Mouse (Mus musculus) limb, embryonic 13.5 days (tissue): ENCODE data around the gene Gm45623. TPM values are rescaled to one million over a fixed set of nuclear protein-coding genes. Genes with fewer than 3 reads are reported as not detected.

ENCODE experiments used
- ATAC-seq: fragments of 200-750 bp; cut with Nextera tagmentation; 2 replicates; pipeline ENCODE4 v1.8.0; 2017; ENCODE audit warnings: low read depth, moderate number of reproducible peaks, moderate TSS enrichment; ENCODE audit not compliant: low FRiP score
- H3K27ac ChIP-seq: fragments of 300-500 bp; sonication (generic); 2 replicates; pipeline ENCODE4 v1.5.1; 2015; ENCODE audit warnings: inconsistent platforms, mild to moderate bottlenecking, moderate library complexity
- H3K27me3 ChIP-seq: fragments of 300-500 bp; sonication (generic); 2 replicates; pipeline ENCODE4 v1.6.1; 2015; ENCODE audit warnings: mild to moderate bottlenecking, inconsistent platforms
- H3K36me3 ChIP-seq: fragments of 300-500 bp; sonication (generic); 2 replicates; pipeline ENCODE4 v1.6.1; 2015; ENCODE audit warnings: inconsistent platforms, mild to moderate bottlenecking, moderate library complexity
- H3K4me1 ChIP-seq: fragments of 300-500 bp; sonication (generic); 2 replicates; pipeline ENCODE4 v1.6.1; 2015; ENCODE audit warnings: inconsistent platforms
- H3K4me2 ChIP-seq: fragments of 300-500 bp; sonication (generic); replicated peaks from 2 replicates; pipeline ENCODE4 v1.6.1; 2015; ENCODE audit warnings: inconsistent platforms, mild to moderate bottlenecking, moderate library complexity
- H3K4me3 ChIP-seq: fragments of 300-500 bp; sonication (generic); 2 replicates; pipeline ENCODE4 v1.5.1; 2015; ENCODE audit warnings: moderate library complexity, mild to moderate bottlenecking, inconsistent platforms
- H3K9ac ChIP-seq: fragments of 300-500 bp; sonication (generic); 2 replicates; pipeline ENCODE4 v1.6.1; 2015; ENCODE audit warnings: mild to moderate bottlenecking, inconsistent platforms
- H3K9me3 ChIP-seq: fragments of 300-500 bp; sonication (generic); 2 replicates; pipeline ENCODE4 v1.6.1; 2016; ENCODE audit warnings: inconsistent platforms
- WGBS: fragments of 180-500 bp; shearing (Covaris S2); methylation state at CpG from one replicate; pipeline ENCODE4 v1.1.7; 2015; 5-methylcytosine and 5-hydroxymethylcytosine counted together
- polyA plus RNA-seq: library from polyadenylated mRNA; unstranded; fragments of >200 nt; fragmentation: Nextera tagmentation; extraction: Ambion mirVana; gene quantifications from 2 replicates; pipeline ENCODE4 v1.2.1, GENCODE M21; 2015

Gm45623 gene
- polyA plus RNA-seq, 1 experiment from 2014 or later: 0.10 TPM

DNA sequence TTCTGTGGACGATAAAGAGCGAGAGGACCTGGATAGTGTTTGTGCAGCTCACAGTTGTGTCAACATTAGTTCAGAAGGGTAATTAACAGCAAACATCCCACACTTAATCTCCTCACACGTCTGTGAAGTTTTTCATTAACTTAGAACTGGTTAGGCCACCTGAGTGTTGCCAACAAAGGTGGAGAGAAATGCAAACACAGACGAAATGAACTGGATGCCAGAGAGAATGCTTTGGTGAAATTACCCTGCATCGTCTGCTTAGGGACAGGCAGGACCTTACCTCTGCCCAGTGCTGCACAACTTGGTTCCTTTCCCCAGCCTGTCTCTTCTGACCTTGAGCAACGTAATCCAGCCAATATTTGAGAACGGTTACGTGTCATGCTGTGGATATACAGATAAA lies 6.1 kb downstream of the Gm45623 start:
- WGBS: 59% methylated on average over 8 of the region's 8 CpGs
- Histone ChIP-seq H3K9ac (no peak overlapping the region), H3K4me2 (no peak overlapping the region), H3K27me3 (peaks cover 28% of the 10 kb centered on the region), H3K4me1 (peaks cover 12% of the 10 kb centered on the region), H3K27ac (no peak overlapping the region), H3K9me3 (no peaks in the 10 kb centered on the region), H3K36me3 (peaks cover 7% of the 10 kb centered on the region), H3K4me3 (no peak overlapping the region)
- ATAC-seq: no peak

DNA sequence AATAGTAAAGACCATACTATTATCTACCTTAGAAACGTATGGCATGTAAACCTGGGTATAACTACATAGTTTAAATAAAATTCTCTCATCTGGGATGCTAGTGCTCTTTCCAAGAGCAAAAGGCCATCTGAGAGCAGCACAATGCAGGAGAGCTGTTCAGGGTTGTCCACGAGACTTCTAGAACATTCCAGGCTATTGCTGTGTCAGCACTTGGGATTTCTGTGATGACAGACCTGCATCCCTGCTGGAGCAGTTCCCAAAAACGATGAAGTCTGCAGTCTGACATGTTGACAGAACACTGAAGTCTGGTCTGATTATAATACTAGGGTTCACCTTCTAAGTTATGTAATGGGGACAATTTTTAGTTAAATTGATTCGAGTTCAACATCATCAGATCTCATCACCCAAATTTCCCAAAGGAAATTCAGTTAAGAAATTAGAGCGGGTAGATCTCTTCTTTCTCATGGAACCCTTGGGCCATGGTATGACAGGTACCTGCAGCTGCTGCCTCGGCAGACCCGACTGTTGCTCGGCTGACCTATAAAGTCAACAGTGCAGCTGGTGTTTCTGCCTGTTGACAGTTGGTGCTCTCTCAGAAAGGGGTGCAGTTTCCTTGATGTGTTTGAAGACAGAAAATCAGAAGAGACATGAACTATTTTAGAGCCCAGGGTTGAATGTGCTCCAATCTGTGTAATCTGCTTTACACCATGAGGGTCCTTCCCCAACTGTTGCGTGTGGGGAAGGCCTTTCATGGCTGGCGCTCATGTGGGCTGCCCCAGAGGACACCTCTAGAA lies 6.7 kb downstream of the Gm45623 start:
- Histone ChIP-seq H3K36me3 (peaks cover 9% of the 10 kb centered on the region), H3K27ac (no peak overlapping the region), H3K27me3 (peaks cover 22% of the 10 kb centered on the region), H3K9ac (no peak overlapping the region), H3K4me3 (no peak overlapping the region), H3K4me2 (no peak overlapping the region), H3K9me3 (no peaks in the 10 kb centered on the region), H3K4me1 (peaks cover 6% of the 10 kb centered on the region; the same call in 1 of the 2 replicates)
- WGBS: 73% methylated on average over 10 of the region's 10 CpGs
- ATAC-seq: no peak

DNA sequence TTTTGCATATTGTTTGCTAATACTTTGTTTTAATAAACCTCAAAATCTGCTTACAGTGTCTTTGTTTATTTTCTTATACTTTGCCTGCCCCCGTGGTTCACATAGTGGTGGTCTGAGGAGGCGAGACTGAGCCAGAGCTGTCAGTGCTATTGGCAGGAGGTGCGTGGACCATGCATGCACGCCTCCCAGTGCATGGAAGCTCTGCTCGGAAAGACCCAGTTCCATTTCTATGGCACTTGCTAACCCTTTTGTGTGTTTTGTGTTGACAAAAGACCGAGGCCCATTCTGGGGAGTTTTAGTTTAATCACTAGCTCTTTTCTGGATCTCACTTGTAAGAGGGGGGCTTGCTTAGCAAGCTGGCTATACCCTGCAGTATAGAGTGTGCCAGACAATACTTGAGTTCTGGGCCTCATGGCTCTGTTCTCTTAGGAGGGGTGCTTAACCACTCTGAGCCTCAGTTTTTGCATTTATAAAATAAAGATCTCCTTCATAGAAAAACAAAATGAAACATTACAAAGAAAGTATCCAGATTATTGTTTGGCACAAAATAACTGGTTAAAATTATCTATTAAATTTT lies 11.2 kb downstream of the Gm45623 start:
- ATAC-seq: no peak
- H3K9ac ChIP-seq: no peak overlapping the region
- WGBS: 92% methylated on average over 6 of the region's 6 CpGs
- no peak overlapping the region for H3K4me3 ChIP-seq
- H3K36me3 ChIP-seq: peaks cover 48% of the 10 kb centered on the region
- H3K4me2 ChIP-seq: no peak overlapping the region
- peaks cover 2% of the 10 kb centered on the region; the same call in 1 of the 2 replicates for H3K4me1 ChIP-seq
- H3K27me3 ChIP-seq: no peaks in the 10 kb centered on the region
- no peaks in the 10 kb centered on the region for H3K9me3 ChIP-seq
- H3K27ac ChIP-seq: no peak overlapping the region

DNA sequence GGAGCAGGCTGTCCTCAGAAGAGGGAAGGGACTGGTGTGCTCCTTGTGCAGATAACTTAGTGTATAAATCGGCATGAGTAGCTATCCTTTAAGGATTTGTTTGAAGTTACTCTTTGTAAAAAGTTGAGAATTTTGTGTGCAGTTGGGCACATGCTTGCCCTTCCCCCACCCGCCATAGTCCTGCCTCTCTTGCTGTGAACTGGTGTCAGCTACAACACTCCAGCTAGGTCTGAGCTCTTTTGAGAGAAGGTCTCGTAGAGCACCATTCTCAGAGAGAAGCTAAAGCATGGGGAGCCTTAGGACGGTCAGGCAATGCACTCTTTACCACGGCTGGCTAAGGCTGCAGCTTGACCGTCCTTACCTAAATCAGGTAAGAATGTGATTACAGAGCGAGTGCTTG lies 11.9 kb downstream of the Gm45623 start:
- no peak overlapping the region for H3K27ac ChIP-seq
- no peaks in the 10 kb centered on the region for H3K27me3 ChIP-seq
- no peak overlapping the region for H3K9ac ChIP-seq
- no peak for ATAC-seq
- no peak overlapping the region for H3K4me2 ChIP-seq
- no peak overlapping the region for H3K4me3 ChIP-seq
- no peaks in the 10 kb centered on the region for H3K9me3 ChIP-seq
- peaks cover 54% of the 10 kb centered on the region for H3K36me3 ChIP-seq
- 86% methylated on average over 7 of the region's 7 CpGs for WGBS
- H3K4me1 ChIP-seq: peaks cover 2% of the 10 kb centered on the region; the same call in 1 of the 2 replicates

DNA sequence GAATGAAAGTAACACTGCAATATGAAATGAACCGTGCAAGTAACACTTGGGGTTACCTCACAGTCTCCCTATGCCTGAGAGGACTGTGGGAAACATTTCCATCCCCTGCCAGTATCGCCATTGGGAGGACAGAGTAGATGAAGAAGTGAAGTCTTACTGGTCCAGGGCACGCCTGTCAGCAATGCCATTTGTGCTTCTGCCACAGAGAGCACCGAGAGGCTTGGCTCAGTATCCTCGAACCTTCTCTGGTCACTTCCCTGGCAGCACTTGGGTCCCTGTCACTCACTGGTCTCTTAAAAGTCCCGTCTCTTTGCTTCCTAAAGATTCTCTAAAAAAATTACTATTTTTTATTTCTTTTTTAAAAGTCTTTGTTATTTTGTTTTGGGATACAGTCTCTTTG lies 13.1 kb downstream of the Gm45623 start:
- H3K4me1 ChIP-seq: peaks cover 2% of the 10 kb centered on the region; the same call in 1 of the 2 replicates
- H3K27me3 ChIP-seq: no peaks in the 10 kb centered on the region
- peaks cover 64% of the 10 kb centered on the region for H3K36me3 ChIP-seq
- H3K9ac ChIP-seq: no peak overlapping the region
- H3K4me3 ChIP-seq: no peak overlapping the region
- 85% methylated on average over 6 of the region's 6 CpGs for WGBS
- H3K27ac ChIP-seq: no peak overlapping the region
- no peaks in the 10 kb centered on the region for H3K9me3 ChIP-seq
- no peak for ATAC-seq
- no peak overlapping the region for H3K4me2 ChIP-seq

DNA sequence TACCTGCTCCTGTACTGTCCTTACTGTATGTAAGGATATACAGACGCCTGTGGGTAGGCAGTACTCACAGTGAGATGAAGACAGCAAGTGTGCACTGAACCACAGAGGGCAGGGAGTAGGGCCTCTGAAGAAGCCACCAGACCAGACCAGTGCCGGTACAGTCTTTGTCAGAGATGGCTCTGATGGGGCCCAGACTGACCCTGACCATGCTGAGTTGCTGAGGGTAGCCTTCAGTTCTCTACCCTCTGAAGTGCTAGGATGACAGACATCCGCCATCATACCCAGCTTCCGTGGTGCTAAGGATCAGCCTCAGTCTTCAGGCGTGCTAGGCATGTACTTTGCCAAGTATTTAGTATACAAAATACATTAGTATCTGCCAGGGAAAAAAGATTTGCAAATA lies 14.1 kb downstream of the Gm45623 start:
- H3K36me3 ChIP-seq: peaks cover 71% of the 10 kb centered on the region
- no peak overlapping the region for H3K4me2 ChIP-seq
- no peak overlapping the region for H3K4me3 ChIP-seq
- no peak overlapping the region for H3K27ac ChIP-seq
- H3K27me3 ChIP-seq: no peaks in the 10 kb centered on the region
- 94% methylated on average over 5 of the region's 5 CpGs for whole genome bisulfite sequencing
- no peak for ATAC-seq
- H3K4me1 ChIP-seq: peaks cover 2% of the 10 kb centered on the region; the same call in 1 of the 2 replicates
- no peaks in the 10 kb centered on the region for H3K9me3 ChIP-seq
- no peak overlapping the region for H3K9ac ChIP-seq

DNA sequence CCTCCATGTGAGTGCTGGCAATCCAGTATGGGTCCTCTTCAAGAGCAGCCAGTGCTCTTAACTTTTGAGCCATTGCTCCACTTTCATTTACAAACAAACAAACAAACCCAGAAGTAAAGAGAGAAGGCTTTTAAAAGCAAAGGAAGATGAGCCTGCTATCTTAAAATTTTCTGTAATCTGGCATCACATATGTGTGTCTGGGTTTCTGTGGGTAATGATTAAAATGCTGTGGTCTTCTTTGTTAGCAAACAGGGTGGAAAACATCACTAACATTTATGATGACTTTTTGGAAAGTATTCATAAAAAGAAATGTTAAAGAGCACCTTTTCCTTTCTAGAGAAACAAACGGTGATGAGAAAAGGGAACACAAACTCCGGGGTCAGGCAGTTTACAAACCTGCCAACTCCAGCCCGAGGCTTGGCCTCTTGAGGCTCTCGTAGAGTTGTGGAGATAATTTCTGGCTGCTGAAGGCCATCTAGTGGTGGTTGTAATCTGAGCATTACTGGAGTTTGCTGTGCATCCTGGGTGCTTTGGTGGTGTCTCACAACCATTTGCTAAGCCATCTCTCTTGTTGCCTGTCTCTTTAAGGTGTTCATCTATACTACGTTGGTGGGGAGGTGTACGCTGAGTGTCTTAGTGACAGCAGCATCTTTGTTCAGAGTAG lies 18.3 kb downstream of the Gm45623 start:
- no peak for ATAC-seq
- Histone ChIP-seq H3K4me3 (no peak overlapping the region), H3K27ac (no peak overlapping the region), H3K4me2 (no peak overlapping the region), H3K27me3 (no peaks in the 10 kb centered on the region), H3K4me1 (no peaks in the 10 kb centered on the region), H3K9me3 (no peaks in the 10 kb centered on the region), H3K9ac (no peak overlapping the region), H3K36me3 (peaks cover 86% of the 10 kb centered on the region)
- 59% methylated on average over 6 of the region's 6 CpGs for WGBS

DNA sequence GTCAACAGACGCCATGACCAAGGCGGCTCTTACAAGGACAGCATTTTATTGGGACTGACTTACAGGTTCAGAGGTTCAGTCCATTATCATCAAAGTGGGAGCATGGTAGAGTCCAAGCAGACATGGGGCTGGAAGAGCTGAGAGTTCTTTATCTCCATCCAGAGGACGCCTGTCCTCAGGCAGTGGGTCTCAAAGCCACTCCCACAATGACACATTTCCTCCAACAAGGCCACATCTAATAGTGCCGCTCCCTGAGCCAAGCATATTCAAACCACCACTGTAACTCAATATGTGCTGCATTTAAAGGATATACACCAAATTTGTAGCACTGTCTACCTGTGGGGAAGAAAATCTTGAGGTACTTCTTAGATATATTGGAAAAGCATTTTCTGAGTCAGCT lies 19.0 kb downstream of the Gm45623 start:
- 89% methylated on average over 4 of the region's 4 CpGs for WGBS
- no peaks in the 10 kb centered on the region for H3K4me1 ChIP-seq

DNA sequence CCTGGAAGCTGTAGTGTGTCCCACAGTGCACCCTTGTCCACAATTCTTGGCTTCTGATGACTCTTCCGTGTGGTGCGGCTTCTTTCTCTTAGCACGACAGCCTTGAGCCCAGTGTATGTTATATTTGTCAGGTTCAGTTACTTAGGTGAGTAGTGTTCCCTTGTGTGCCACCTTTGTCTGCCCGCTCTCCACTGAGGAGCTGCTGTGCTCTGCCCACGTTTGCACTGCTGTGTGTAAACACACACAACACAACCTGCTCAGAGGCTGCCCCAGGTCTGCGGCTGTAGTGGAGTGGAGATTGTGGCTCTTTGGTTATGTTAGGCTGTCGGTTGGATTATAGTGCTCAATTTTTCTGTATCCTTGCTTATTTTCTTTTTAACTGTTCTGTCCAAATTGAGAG lies 24.6 kb downstream of the Gm45623 start:
- Histone ChIP-seq H3K9ac (no peak overlapping the region), H3K9me3 (no peaks in the 10 kb centered on the region), H3K27ac (no peak overlapping the region), H3K4me2 (no peak overlapping the region), H3K4me3 (no peak overlapping the region), H3K4me1 (no peaks in the 10 kb centered on the region), H3K27me3 (no peaks in the 10 kb centered on the region), H3K36me3 (peaks cover 91% of the 10 kb centered on the region)
- ATAC-seq: no peak
- WGBS: 96% methylated on average over 7 of the region's 7 CpGs

More for the DNA sequence above, 19.0 kb downstream of the Gm45623 start:
- Histone ChIP-seq H3K27me3 (no peaks in the 10 kb centered on the region), H3K4me3 (no peak overlapping the region), H3K27ac (no peak overlapping the region), H3K9me3 (no peaks in the 10 kb centered on the region), H3K36me3 (peaks cover 87% of the 10 kb centered on the region), H3K4me2 (no peak overlapping the region), H3K9ac (no peak overlapping the region)
- ATAC-seq: no peak

DNA sequence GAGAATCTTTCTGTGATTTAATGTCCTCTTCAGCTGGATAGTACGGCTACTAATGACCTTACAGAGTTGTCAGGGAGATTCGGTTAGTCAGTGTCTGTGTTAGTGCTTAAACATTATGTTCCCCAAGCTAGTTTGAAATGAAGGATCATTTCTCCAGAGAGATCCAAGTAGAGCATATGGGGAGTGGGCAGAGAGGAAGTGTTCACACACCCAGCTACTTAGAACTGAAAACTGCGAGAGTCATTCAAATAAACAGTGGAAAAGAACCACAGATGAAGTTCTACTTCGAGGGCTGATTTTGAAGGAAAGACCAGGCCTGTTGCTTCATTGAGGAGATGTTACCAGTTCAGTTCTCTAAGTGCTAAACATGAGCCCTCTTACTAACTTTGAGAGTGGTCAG lies 27.1 kb downstream of the Gm45623 start:
- no peak overlapping the region for H3K4me3 ChIP-seq
- H3K4me1 ChIP-seq: no peaks in the 10 kb centered on the region
- H3K9me3 ChIP-seq: no peaks in the 10 kb centered on the region
- no peak overlapping the region for H3K27ac ChIP-seq
- H3K9ac ChIP-seq: no peak overlapping the region
- no peak overlapping the region for H3K4me2 ChIP-seq
- ATAC-seq: no peak
- WGBS: 87% methylated on average over 4 of the region's 4 CpGs
- H3K27me3 ChIP-seq: no peaks in the 10 kb centered on the region
- H3K36me3 ChIP-seq: peaks cover 88% of the 10 kb centered on the region

DNA sequence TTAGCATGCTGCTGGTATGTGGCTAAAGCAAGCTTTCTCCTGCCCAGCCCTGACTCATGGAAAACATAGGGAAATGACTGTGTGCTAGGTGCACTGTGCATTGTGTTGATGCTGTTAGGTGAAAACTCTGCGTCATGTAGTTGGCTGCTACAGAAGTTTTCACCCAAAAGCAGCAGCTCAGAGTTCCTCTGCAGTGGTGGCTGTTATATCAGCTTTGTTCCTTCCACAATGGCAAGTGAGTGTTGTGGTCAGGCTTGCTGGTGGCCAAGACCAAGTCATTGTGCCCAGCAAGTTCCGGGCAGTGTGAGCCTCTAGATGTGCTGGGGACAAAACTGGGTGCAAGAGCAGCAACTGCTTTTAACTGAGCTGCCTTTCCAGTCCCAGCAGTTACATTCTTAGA lies 41.4 kb downstream of the Gm45623 start:
- peaks cover 21% of the 10 kb centered on the region for H3K4me1 ChIP-seq
- H3K27me3 ChIP-seq: no peaks in the 10 kb centered on the region
- no peak for ATAC-seq
- no peaks in the 10 kb centered on the region for H3K9me3 ChIP-seq
- H3K4me3 ChIP-seq: no peak overlapping the region
- no peak overlapping the region for H3K27ac ChIP-seq
- H3K9ac ChIP-seq: no peak overlapping the region
- peaks cover 35% of the 10 kb centered on the region for H3K36me3 ChIP-seq
- H3K4me2 ChIP-seq: no peak overlapping the region
- WGBS: 91% methylated on average over 2 of the region's 2 CpGs

DNA sequence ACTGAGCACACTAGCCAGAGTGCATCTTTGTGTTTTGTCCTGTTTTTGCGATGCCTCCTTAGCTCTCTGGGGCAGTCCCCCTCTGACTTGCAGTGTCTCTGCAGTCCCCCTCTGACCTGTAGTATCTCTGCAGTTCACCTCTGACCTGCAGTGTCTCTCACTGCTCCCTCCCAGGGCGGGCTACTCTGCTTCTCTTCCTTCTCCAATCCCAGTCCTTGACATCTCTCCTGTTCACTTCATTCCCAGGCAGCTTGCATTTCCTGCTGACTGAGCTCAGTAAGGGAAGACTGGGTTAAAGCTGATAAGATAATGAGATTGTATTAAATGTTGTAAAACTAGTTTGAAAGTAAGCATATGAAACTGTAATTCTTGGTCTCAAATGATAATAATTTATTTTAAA lies 43.0 kb downstream of the Gm45623 start:
- Histone ChIP-seq H3K4me1 (peaks cover 35% of the 10 kb centered on the region), H3K4me2 (no peak overlapping the region), H3K27ac (no peak overlapping the region), H3K9me3 (no peaks in the 10 kb centered on the region), H3K36me3 (peaks cover 44% of the 10 kb centered on the region), H3K27me3 (no peaks in the 10 kb centered on the region), H3K9ac (no peak overlapping the region), H3K4me3 (no peak overlapping the region)
- WGBS: 92% methylated on average over 2 of the region's 2 CpGs
- no peak for ATAC-seq
